Mouse (Mus musculus): ENCODE results near the gene 4930564D02Rik. TPM values are rescaled to one million over a fixed set of nuclear protein-coding genes. Genes with fewer than 3 reads are reported as not detected.

4930564D02Rik gene
- polyA plus RNA-seq, 1 experiment = not detected

DNA sequence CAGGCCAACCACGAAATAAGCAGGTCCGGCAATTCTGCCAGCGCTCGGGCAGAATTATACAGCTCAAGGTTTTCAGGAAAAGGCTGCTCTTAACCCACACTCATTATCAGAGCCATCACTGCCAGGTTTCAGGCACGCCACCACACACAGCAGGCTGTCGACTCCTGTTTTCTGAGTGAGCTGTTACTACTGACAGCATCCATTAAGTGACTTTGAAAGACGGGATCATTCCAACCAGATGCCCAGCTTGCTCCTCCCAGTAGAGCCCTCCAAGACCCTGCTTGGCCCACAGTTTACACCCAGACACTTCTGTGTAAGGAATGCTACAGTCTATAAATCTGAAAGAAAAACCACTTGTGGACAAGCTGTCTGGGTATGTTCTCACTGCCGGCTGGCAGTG is 26.6 kb upstream of the 4930564D02Rik start:
- Histone ChIP-seq H3K27me3 (ENCODE audit: control insufficient read depth) (no peaks in the 10 kb centered on the region), H3K36me3 (ENCODE audit: control insufficient read depth) (no peaks in the 10 kb centered on the region), H3K4me1 (ENCODE audit: control insufficient read depth) (peaks cover 5% of the 10 kb centered on the region), H3K9me3 (ENCODE audit: control insufficient read depth, low read length) (no peaks in the 10 kb centered on the region), H3K4me3 (replicated peaks) (no peak overlapping the region)
- TF ChIP-seq TAL1 (IDR thresholded peaks at IDR 0.05; ENCODE audit: low read length) = no peak
- TF ChIP-seq GATA1 (IDR thresholded peaks at IDR 0.05; ENCODE audit: low read length) = no peak

DNA sequence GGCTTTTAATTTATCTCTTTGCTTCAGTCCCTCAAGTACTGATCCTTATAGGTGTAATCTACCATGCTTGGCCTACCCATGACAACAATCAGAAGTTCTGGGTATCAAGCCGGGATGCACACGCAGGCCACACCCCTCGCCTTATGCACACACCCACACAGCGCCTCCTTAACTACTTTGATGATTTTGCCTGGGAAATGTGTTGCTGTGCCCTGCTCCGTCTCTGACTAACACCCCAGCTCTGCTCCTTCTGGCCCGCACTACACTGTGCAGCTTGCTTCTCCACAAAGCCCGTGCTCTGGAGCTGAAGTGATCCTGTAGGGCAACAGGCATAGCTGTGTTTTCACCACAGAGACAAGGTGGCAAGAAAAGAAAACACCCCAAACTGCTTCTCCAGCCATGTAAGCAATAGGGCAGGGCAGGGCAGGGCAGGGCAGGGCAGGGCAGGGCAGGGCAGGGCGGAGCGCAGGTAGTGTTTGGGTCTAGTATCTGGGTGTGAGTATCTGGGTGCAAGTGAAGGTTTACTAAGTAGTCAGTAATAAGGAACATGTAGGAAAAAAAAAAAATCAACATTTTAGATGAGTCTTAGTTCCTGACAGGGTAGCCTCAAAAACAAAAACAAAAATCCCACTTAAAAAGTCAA is 25.5 kb upstream of the 4930564D02Rik start:
- peaks cover 2% of the 10 kb centered on the region; the same call in 1 of the 2 replicates for H3K27me3 ChIP-seq (ENCODE audit: control insufficient read depth)
- peaks cover 5% of the 10 kb centered on the region for H3K4me1 ChIP-seq (ENCODE audit: control insufficient read depth)
- no peak overlapping the region for H3K4me3 ChIP-seq (replicated peaks)
- TF ChIP-seq GATA1 (IDR thresholded peaks at IDR 0.05; ENCODE audit: low read length) (no peak), TAL1 (IDR thresholded peaks at IDR 0.05; ENCODE audit: low read length) (no peak)
- H3K36me3 ChIP-seq (ENCODE audit: control insufficient read depth) = no peaks in the 10 kb centered on the region
- H3K9me3 ChIP-seq (ENCODE audit: control insufficient read depth, low read length) = no peaks in the 10 kb centered on the region

GRCm38 (mm10) chr3:105043746-105044145 is 22.9 kb upstream of the 4930564D02Rik start:
- peaks cover 5% of the 10 kb centered on the region for H3K4me1 ChIP-seq (ENCODE audit: control insufficient read depth)
- peaks cover 14% of the 10 kb centered on the region for H3K27me3 ChIP-seq (ENCODE audit: control insufficient read depth)
- no peaks in the 10 kb centered on the region for H3K9me3 ChIP-seq (ENCODE audit: control insufficient read depth, low read length)
- H3K36me3 ChIP-seq (ENCODE audit: control insufficient read depth) = no peaks in the 10 kb centered on the region
- no peak for TF ChIP-seq GATA1 (IDR thresholded peaks at IDR 0.05; ENCODE audit: low read length)
- TF ChIP-seq TAL1 (IDR thresholded peaks at IDR 0.05; ENCODE audit: low read length) = no peak
- no peak overlapping the region for H3K4me3 ChIP-seq (replicated peaks)

DNA sequence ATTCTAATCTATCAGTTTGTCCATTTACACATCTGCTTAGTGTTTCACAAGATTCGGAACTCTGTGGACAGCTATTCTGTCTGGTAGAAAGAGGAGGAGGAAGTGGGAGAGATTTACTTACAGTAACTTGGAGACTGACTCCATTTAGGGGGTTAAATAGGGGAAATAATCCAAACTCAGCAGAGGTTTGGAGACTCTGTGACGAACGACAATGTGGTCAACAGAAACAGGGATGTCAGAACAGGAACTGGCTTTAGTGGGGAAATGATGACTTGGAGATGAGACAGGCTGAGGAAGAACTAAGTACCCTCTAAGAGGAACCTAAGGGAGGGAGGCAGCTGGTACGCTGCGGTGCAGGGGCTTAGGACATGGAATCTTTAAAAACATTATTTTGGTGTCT is 19.8 kb upstream of the 4930564D02Rik start:
- Histone ChIP-seq H3K4me3 (replicated peaks) (no peak overlapping the region), H3K27me3 (ENCODE audit: control insufficient read depth) (peaks cover 30% of the 10 kb centered on the region), H3K4me1 (ENCODE audit: control insufficient read depth) (no peaks in the 10 kb centered on the region), H3K9me3 (ENCODE audit: control insufficient read depth, low read length) (no peaks in the 10 kb centered on the region), H3K36me3 (ENCODE audit: control insufficient read depth) (no peaks in the 10 kb centered on the region)
- TF ChIP-seq GATA1 (IDR thresholded peaks at IDR 0.05; ENCODE audit: low read length) (no peak), TAL1 (IDR thresholded peaks at IDR 0.05; ENCODE audit: low read length) (no peak)

GRCm38 (mm10) chr3:105047616-105048015 is 19.0 kb upstream of the 4930564D02Rik start:
- Histone ChIP-seq H3K36me3 (ENCODE audit: control insufficient read depth) (no peaks in the 10 kb centered on the region), H3K27me3 (ENCODE audit: control insufficient read depth) (peaks cover 37% of the 10 kb centered on the region), H3K4me1 (ENCODE audit: control insufficient read depth) (peaks cover 4% of the 10 kb centered on the region), H3K9me3 (ENCODE audit: control insufficient read depth, low read length) (no peaks in the 10 kb centered on the region), H3K4me3 (replicated peaks) (no peak overlapping the region)
- TF ChIP-seq GATA1 (IDR thresholded peaks at IDR 0.05; ENCODE audit: low read length) = no peak
- no peak for TF ChIP-seq TAL1 (IDR thresholded peaks at IDR 0.05; ENCODE audit: low read length)

DNA sequence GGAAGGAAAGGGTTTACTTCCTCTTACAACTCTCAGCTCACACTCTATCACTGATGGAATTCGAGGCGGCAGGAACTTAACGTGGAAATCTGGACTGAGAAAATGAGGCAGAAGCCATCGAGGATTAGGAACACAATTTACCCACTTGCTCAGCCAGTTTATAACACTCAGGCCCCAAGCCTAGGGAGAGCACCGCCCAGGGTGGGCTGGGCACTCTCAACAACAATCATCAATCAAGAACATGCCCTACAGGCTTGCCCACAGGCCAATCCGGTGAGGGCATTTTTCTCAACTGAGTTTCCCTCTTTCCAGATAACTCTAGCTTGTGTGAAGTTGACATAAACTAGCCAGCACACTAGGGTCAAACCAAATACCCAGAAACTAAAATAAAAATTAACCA is 16.8 kb upstream of the 4930564D02Rik start:
- Histone ChIP-seq H3K4me1 (ENCODE audit: control insufficient read depth) (peaks cover 8% of the 10 kb centered on the region), H3K9me3 (ENCODE audit: control insufficient read depth, low read length) (no peaks in the 10 kb centered on the region), H3K27me3 (ENCODE audit: control insufficient read depth) (peaks cover 58% of the 10 kb centered on the region), H3K36me3 (ENCODE audit: control insufficient read depth) (no peaks in the 10 kb centered on the region), H3K4me3 (replicated peaks) (no peak overlapping the region)
- TF ChIP-seq TAL1 (IDR thresholded peaks at IDR 0.05; ENCODE audit: low read length) (no peak), GATA1 (IDR thresholded peaks at IDR 0.05; ENCODE audit: low read length) (no peak)

GRCm38 (mm10) chr3:105051103-105051502 is 15.5 kb upstream of the 4930564D02Rik start:
- no peaks in the 10 kb centered on the region for H3K36me3 ChIP-seq (ENCODE audit: control insufficient read depth)
- H3K4me1 ChIP-seq (ENCODE audit: control insufficient read depth) = peaks cover 8% of the 10 kb centered on the region
- no peak overlapping the region for H3K4me3 ChIP-seq (replicated peaks)
- TF ChIP-seq TAL1 (IDR thresholded peaks at IDR 0.05; ENCODE audit: low read length) (no peak), GATA1 (IDR thresholded peaks at IDR 0.05; ENCODE audit: low read length) (no peak)
- H3K9me3 ChIP-seq (ENCODE audit: control insufficient read depth, low read length) = no peaks in the 10 kb centered on the region
- H3K27me3 ChIP-seq (ENCODE audit: control insufficient read depth) = peaks cover 63% of the 10 kb centered on the region

DNA sequence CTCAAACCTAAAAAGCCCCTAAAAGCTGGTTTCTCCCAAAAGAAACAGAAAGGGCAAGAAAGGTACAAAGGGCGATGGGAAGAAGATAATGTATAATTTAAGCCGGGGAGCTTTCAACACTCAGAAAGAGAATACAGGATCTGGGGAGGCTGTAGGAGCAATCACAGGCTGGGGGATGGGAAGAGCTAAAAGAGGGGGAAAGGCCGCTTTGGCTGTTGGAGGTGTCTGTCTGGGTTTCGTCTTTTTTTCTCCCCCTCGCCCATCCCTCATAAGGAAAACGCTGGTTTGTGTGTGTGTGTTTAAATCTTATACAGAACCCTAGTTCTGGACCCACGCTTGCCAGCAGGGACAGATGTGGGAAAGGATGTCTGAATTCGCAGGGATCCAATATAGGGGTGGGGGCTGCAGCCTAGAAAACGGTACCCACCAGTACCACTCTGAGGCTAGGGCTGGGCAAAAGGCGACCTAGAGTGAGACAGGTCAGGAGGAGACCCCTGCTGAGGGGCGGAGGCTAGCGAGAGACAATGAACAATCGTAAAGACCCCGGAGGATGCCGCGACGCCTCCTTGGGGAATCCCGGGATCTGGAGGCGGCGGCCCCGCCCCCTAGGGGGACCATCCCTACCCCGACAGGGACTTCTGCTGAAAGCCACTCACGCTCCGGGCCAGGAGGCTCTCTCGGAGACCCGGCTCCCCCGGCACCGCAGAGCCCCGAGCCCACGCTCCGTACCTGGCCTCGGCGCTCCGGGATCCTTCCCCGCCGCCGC is 14.3 kb upstream of the 4930564D02Rik start:
- Histone ChIP-seq H3K36me3 (ENCODE audit: control insufficient read depth) (no peaks in the 10 kb centered on the region), H3K4me1 (ENCODE audit: control insufficient read depth) (peaks cover 8% of the 10 kb centered on the region), H3K9me3 (ENCODE audit: control insufficient read depth, low read length) (no peaks in the 10 kb centered on the region), H3K4me3 (replicated peaks) (peak overlapping the region; percentile 60), H3K27me3 (ENCODE audit: control insufficient read depth) (peaks cover 56% of the 10 kb centered on the region)
- TF ChIP-seq GATA1 (IDR thresholded peaks at IDR 0.05; ENCODE audit: low read length) (no peak), TAL1 (IDR thresholded peaks at IDR 0.05; ENCODE audit: low read length) (no peak)

DNA sequence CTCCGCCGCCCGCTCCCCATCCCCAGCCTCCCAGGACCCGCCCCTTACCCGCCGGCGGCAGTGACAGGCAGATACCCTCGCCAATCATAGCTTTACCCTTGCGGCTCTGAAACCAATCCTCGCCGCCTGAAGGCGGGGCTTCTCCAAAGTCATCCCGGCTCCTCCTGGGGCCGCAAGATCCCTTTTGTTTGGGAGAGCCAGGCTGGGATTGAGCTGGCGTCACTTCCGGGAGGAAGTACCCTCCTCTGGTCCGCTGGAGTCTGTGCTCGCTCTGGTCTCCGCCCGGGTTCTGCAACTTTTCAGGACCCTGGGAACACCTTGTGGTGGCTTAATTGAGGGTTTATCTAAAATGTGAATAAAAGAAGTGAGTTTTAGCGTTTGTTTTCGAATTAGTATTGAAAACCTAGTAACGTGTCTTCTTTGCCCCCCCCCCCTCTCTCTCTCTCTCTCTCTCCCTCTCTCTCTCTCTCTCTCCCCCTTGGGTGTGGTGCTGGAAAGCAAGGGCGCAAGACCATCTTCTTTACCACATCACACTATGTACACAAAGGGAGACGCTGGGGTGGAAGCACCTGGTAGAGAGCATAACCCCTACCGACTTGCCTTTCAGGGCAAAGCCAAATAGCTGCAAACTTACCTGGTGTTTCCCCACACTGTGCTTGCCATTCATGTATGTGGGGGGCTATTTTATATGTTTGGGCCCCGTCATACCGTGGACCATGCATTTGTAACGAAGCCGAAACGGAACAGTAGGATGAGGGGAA is 13.5 kb upstream of the 4930564D02Rik start, which contains the start of gene Cttnbp2nl:
Cttnbp2nl (minus strand) TSS at position 210 of the 761 bp plus-strand sequence.
- TF ChIP-seq GATA1 (IDR thresholded peaks at IDR 0.05; ENCODE audit: low read length) (no peak), TAL1 (IDR thresholded peaks at IDR 0.05; ENCODE audit: low read length) (no peak)
- no peaks in the 10 kb centered on the region for H3K9me3 ChIP-seq (ENCODE audit: control insufficient read depth, low read length)
- H3K4me3 ChIP-seq (replicated peaks) = peak within 1 kb of the TSS; percentile 60
- no peaks in the 10 kb centered on the region for H3K36me3 ChIP-seq (ENCODE audit: control insufficient read depth)
- H3K4me1 ChIP-seq (ENCODE audit: control insufficient read depth) = peaks cover 8% of the 10 kb centered on the region
- H3K27me3 ChIP-seq (ENCODE audit: control insufficient read depth) = peaks cover 51% of the 10 kb centered on the region

All from erythroblast, embryonic 14.5 days (primary cell).